ENCODE assay signal across 8 mouse cellular contexts in genomic region chr16:45158522-45159388, GRCm38 (mm10). TPM values are rescaled to one million over a fixed set of nuclear protein-coding genes. Genes with fewer than 3 reads are reported as not detected.
A peak's percentile ranks its signal among the peaks of the same experiment; 100 is the strongest.
DNase-seq lines count a peak whose midpoint lies in the region; ATAC-seq lines count a peak whose summit lies in the region.

TSS of gene Slc35a5 (minus strand) at chr16:45158706.
TSS of gene Atg3 (plus strand) at chr16:45158785.

- H3K27ac ChIP-seq in intestine, embryonic 14.5 days (ENCODE audit: low read depth): peak within 1 kb of the TSS; percentile 86

- peak within 1 kb of the TSS; percentile 83 for H3K4me2 ChIP-seq in intestine, embryonic 14.5 days (ENCODE audit: low read length)

- no peaks in the 10 kb centered on the region for H3K9me3 ChIP-seq in intestine, embryonic 14.5 days (ENCODE audit: control insufficient read depth, low read length)

- peak within 1 kb of the TSS; percentile 85 for H3K4me3 ChIP-seq in intestine, embryonic 14.5 days (ENCODE audit: low read depth, low read length)

- DNase-seq in adrenal gland, adult 18-20 months (ENCODE audit: low spot score in 2 of 2): peak; percentile 92 to 94
- peak; percentile 100 for DNase-seq in embryo, embryonic 11 days
- DNase-seq in gastrocnemius, postnatal 25 days: peak; percentile 94
- peak; percentile 93 for DNase-seq in intestine, embryonic 14.5 days (ENCODE audit: low spot score)
- peak; percentile 97 for DNase-seq in left cerebral cortex, postnatal 14 days (ENCODE audit: low spot score in 2 of 2)
- DNase-seq in mesoderm, embryonic 11.5 days (ENCODE audit: low read depth, low spot score): peak; percentile 98
- DNase-seq in right cerebral cortex, postnatal 36 days (ENCODE audit: low spot score in 2 of 2): peak; percentile 93 to 94
- peak; percentile 98 for DNase-seq in yolk sac, embryonic 10.5 days (ENCODE audit: low spot score)

- H3K36me3 ChIP-seq in intestine, embryonic 14.5 days (ENCODE audit: control insufficient read depth, insufficient read depth, low read length): 0 out of 2 replicates have a peak, but pooled peaks cover 3% of the 10 kb centered on the region

- no peaks in the 10 kb centered on the region for H3K27me3 ChIP-seq in intestine, embryonic 14.5 days (replicated peaks; ENCODE audit: control insufficient read depth, insufficient read depth, low read length)

- intact Hi-C loops in left cerebral cortex, postnatal 14 days (cut with DNase I): no loop called here

- H3K9ac ChIP-seq in intestine, embryonic 14.5 days (ENCODE audit: low read length): peak within 1 kb of the TSS; percentile 80

- ATAC-seq in intestine, embryonic 14.5 days (replicated peaks; ENCODE audit: low FRiP score, low TSS enrichment, low read depth): peak; percentile 99

- H3K4me1 ChIP-seq in intestine, embryonic 14.5 days (replicated peaks; ENCODE audit: control insufficient read depth, insufficient read depth, low read length): peaks cover 8% of the 10 kb centered on the region; the same call in 1 of the 2 replicates

- WGBS in intestine, embryonic 14.5 days: under 1% methylated on average over 53 of the region's 64 CpGs

RNA-seq across cellular contexts. Expression of gene Slc35a5, which starts in this region (rescaled TPM):
- total RNA-seq in adrenal gland, adult 18-20 months (2021): 10 to 100 TPM; 25.6 to 34.0 TPM
- 1 to 10 TPM; 4.8 to 5.9 TPM for total RNA-seq in gastrocnemius, postnatal 25 days (2021)
- 18.9 and 19.4 TPM in 2 replicates for polyA plus RNA-seq in intestine, embryonic 14.5 days (2014; fragmentation: Nextera tagmentation; extraction: Ambion mirVana)
- total RNA-seq in left cerebral cortex, postnatal 14 days (2021): 10 to 100 TPM; 48.4 to 50.2 TPM

RNA-seq across cellular contexts. Expression of gene Atg3, which starts in this region (rescaled TPM):
- 10 to 100 TPM; 47.4 to 62.3 TPM for total RNA-seq in adrenal gland, adult 18-20 months (2021)
- total RNA-seq in gastrocnemius, postnatal 25 days (2021): 10 to 100 TPM; 18.4 to 19.2 TPM
- polyA plus RNA-seq in intestine, embryonic 14.5 days (2014; fragmentation: Nextera tagmentation; extraction: Ambion mirVana): 30.9 and 31.7 TPM in 2 replicates
- 10 to 100 TPM; 42.0 to 44.3 TPM for total RNA-seq in left cerebral cortex, postnatal 14 days (2021)

Comparison
In these comparisons a context has a peak if more than half of its experiments do, and no peak if none do; other contexts are left out.
1. Peak in every context shown above with its lines: DNase-seq, ATAC-seq, H3K4me3 ChIP-seq and H3K27ac ChIP-seq.